Mouse (Mus musculus): ENCODE data around the gene Pi4kb.
A peak's percentile ranks its signal among the peaks of the same experiment; 100 is the strongest.

DNA sequence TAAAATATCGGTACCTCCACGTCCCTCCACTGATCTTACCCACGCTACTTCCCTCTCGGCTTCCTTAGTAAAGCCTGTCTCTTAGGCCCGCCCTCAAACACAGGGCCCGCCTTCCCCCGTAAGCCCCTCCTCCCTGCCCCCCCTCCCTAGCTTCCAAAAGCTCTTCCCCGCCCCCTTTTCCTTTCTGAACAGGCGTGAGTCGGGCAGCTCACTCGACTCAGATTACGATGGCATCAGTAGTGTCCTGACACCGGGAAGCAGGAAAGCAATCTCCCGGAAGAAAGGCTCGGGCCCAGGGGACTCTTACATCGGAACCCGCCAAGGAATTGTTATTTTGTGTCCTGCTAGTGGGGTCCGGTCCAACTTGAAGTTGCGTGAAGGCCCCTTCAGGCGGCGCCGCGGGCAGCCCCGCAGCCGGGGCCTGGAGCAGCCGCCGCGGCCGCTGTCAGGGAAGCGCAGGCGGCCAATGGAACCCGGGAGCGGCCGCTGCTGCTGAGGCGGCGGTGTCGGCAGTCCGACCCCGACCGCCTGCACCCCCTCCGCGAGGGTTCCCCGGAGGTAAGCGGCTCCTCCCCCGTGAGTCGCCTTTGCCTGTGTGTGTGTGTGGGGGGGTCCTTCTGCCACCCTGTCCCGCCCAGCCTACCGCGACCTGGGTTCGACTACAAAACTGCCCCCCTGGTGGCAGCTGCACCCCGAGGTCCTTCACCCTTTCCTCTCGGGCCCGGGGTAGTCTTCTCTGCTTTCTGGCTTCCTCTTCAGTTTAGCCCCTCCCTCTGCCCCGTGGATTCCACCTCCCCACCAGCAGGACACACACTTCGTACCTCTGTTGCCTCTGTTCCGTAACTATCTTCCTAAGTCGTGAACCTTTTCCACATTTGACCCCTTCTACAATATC is at the start of gene Pi4kb:
- TF ChIP-seq MXI1 (IDR thresholded peaks at IDR 0.05; ENCODE audit: low read depth, low read length) (peak; percentile 56), ZKSCAN1 (IDR thresholded peaks at IDR 0.05; ENCODE audit: borderline replicate concordance, low read depth, low read length) (no peak), POLR2A (IDR thresholded peaks at IDR 0.05; ENCODE audit: low read depth, low read length) (peak; percentile 81), CTCF (conservative IDR thresholded peaks at IDR 0.05 in 1 of 2, IDR thresholded peaks at IDR 0.05 in 1 of 2; ENCODE audit: low read depth in 2 of 2, low read length in 2 of 2) (peak in 1 of 2 experiments; percentile 6; a peak in 1 of 4 replicates), MEF2A (IDR thresholded peaks at IDR 0.05; ENCODE audit: borderline replicate concordance, low read depth, low read length) (peak; percentile 14; the same call in 1 of the 2 replicates), CHD2 (IDR thresholded peaks at IDR 0.05; ENCODE audit: low read length) (peak; percentile 48; the same call in 1 of the 2 replicates), NELFE (IDR thresholded peaks at IDR 0.05; ENCODE audit: low read depth, low read length) (peak; percentile 71), EP300 (IDR thresholded peaks at IDR 0.05; ENCODE audit: low read length) (no peak), USF1 (IDR thresholded peaks at IDR 0.05; ENCODE audit: low read depth, low read length) (no peak), TCF12 (IDR thresholded peaks at IDR 0.05; ENCODE audit: low read depth, low read length) (peak; percentile 48; the same call in 1 of the 2 replicates), RCOR1 (conservative IDR thresholded peaks at IDR 0.05; ENCODE audit: low read depth, low read length) (no peak)

All from CH12.LX (cell line).